Mouse (Mus musculus): ENCODE data around the gene Gm37240.

DNA sequence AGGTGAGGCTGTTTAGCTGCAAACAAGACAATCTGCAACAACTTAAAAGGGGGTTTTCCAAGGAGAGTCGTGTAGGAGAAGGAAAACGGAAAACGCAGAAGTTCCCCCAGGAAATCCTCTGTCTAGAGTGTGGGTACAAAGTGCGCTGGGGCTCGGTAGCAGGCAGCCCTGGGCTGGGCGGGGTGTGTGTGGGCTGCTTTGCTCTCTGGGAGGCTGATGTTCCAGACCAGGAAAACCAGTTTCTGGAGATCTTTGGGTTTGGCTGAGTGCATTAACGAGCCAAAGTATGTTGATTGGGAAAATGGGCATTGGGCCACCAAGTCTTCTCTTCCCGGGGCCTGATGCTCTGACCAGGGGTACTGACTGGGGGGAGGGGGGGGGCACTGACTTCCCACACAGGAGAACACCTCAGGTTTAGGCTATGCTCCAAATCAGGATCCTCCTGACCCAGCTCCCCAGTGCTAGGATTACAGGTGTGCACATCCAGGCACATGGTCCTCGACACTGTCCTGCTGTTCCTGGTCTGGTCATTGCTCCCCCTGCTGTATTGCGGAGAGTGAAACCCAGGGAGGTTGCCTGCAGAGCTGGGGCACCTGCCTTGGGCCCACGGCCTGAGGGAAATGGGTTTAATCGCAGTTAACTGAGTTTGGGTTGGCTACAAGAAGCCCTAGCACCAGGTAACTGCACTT is 1249.3 kb downstream of the Gm37240 start:
- no peak for TF ChIP-seq HCFC1 (IDR thresholded peaks at IDR 0.05; ENCODE audit: borderline replicate concordance, insufficient read depth, low read length)
- no peak for TF ChIP-seq CHD2 (IDR thresholded peaks at IDR 0.05; ENCODE audit: low read depth, low read length)
- TF ChIP-seq ZC3H11A (IDR thresholded peaks at IDR 0.05; ENCODE audit: borderline replicate concordance, low read depth, low read length): no peak

All from ES-E14 (cell line).